Mouse (Mus musculus) MEL (cell line): ENCODE data around the gene Skida1.

ENCODE experiments used
- BHLHE40 ChIP-seq: IDR thresholded peaks from 2 replicates; pipeline ENCODE4 v1.6.1; 2012; ENCODE audit warnings: low read depth, mild to moderate bottlenecking, inconsistent platforms, low read length, improper control_type of control experiment, borderline replicate concordance
- CTCF ChIP-seq, 3 experiments: IDR thresholded peaks in 2 of 3; conservative IDR thresholded peaks in 1 of 3; 2 replicates each; pipeline ENCODE4 v1.5.1; 2011 to 2012; ENCODE audit warnings: low read length in 3 of 3, low read depth in 2 of 3, mild to moderate bottlenecking in 2 of 3, improper control_type of control experiment in 1 of 3, inconsistent platforms in 1 of 3, mixed read lengths in 1 of 3, moderate library complexity in 1 of 3; ENCODE audit not compliant: control insufficient read depth in 1 of 3, insufficient read depth in 1 of 3, poor library complexity in 1 of 3, severe bottlenecking in 1 of 3
- E2F4 ChIP-seq: IDR thresholded peaks from 2 replicates; pipeline ENCODE4 v1.6.1; 2011; ENCODE audit warnings: low read depth, low read length, improper control_type of control experiment, borderline replicate concordance
- EP300 ChIP-seq, 2 experiments: IDR thresholded peaks; 2 replicates each; pipeline ENCODE4 v1.6.1; 2011; ENCODE audit warnings: improper control_type of control experiment in 2 of 2, low read length in 2 of 2, low read depth in 1 of 2, mild to moderate bottlenecking in 1 of 2
- HCFC1 ChIP-seq: IDR thresholded peaks from 2 replicates; pipeline ENCODE4 v1.6.1; 2012; ENCODE audit warnings: low read depth, mild to moderate bottlenecking, inconsistent platforms, low read length, improper control_type of control experiment, moderate library complexity
- MAFK ChIP-seq: IDR thresholded peaks from 2 replicates; pipeline ENCODE4 v1.6.1; 2011; ENCODE audit warnings: low read depth, mild to moderate bottlenecking, low read length, improper control_type of control experiment, borderline replicate concordance
- MYB ChIP-seq: IDR thresholded peaks from 2 replicates; pipeline ENCODE4 v1.6.1; 2011; ENCODE audit warnings: mild to moderate bottlenecking, low read depth, low read length, improper control_type of control experiment
- POLR2A ChIP-seq, 2 experiments: IDR thresholded peaks; 2 replicates each; pipeline ENCODE4 v1.6.1; 2011 to 2012; ENCODE audit warnings: low read length in 2 of 2, mild to moderate bottlenecking in 2 of 2, control low read depth in 1 of 2, improper control_type of control experiment in 1 of 2, low read depth in 1 of 2, moderate library complexity in 1 of 2; ENCODE audit not compliant: control insufficient read depth in 1 of 2, insufficient read depth in 1 of 2, poor library complexity in 1 of 2
- POLR2AphosphoS5 ChIP-seq: IDR thresholded peaks from 2 replicates; pipeline ENCODE4 v1.6.1; 2012; ENCODE audit warnings: low read depth, borderline replicate concordance, mild to moderate bottlenecking, inconsistent platforms, low read length, moderate library complexity, mixed read lengths
- RAD21 ChIP-seq: IDR thresholded peaks from 2 replicates; pipeline ENCODE4 v1.6.1; 2011; ENCODE audit warnings: mild to moderate bottlenecking, low read depth, low read length, improper control_type of control experiment
- SMC3 ChIP-seq: IDR thresholded peaks from 2 replicates; pipeline ENCODE4 v1.6.1; 2011; ENCODE audit warnings: low read depth, low read length, improper control_type of control experiment
- USF1 ChIP-seq: IDR thresholded peaks from 2 replicates; pipeline ENCODE4 v1.6.1; 2014; ENCODE audit warnings: low read depth, mild to moderate bottlenecking, inconsistent platforms, low read length, improper control_type of control experiment, moderate library complexity
- USF2 ChIP-seq, 2 experiments: IDR thresholded peaks; 2 replicates each; pipeline ENCODE4 v1.6.1; 2011 to 2012; ENCODE audit warnings: improper control_type of control experiment in 2 of 2, low read length in 2 of 2, borderline replicate concordance in 1 of 2, inconsistent platforms in 1 of 2, low read depth in 1 of 2, mild to moderate bottlenecking in 1 of 2; ENCODE audit not compliant: insufficient read depth in 1 of 2
- ZC3H11A ChIP-seq: IDR thresholded peaks from 2 replicates; pipeline ENCODE4 v1.6.1; 2012; ENCODE audit warnings: low read depth, mild to moderate bottlenecking, inconsistent platforms, low read length, improper control_type of control experiment

DNA sequence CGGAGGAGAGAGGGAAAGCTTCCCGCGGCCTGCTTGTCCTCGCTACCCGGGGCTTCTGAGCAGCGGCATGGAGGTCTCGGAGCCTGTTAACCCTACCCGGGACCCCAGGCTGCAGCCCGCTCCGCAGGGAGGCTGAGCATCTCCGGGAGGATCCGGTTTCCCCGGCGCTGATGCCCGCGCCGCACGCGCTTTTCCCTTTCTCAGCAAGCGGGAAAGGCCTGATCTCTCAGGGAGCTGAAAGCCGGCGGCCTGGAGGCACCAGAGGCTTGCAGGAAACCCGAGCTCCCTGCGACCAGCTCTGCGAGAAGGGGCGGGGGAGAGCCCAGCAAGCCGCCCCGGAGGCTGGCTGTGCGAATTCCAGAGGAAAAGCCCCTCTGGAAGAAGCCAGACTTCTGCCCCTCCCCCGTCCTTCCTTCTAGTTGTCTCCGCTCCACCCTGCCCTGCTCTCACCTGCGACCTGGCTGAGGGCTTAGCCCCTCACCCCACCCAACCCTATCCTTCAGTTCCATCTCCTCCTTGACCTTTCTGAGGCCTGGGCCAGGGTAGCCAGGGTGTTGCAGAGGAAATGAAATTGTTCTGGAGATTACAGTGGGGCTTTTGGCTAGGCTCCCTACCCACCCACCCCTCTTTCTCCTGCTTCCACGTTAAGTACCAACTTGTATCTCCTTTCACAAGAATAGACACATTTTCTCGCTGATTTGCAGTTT lies 16.9 kb downstream of the Skida1 start:
- TF ChIP-seq MYB (no peak), CTCF (IDR thresholded peaks at IDR 0.05 in 2 of 3, conservative IDR thresholded peaks at IDR 0.05 in 1 of 3; ENCODE audit: control insufficient read depth in 1 of 3, insufficient read depth in 1 of 3, low read depth in 2 of 3, low read length in 3 of 3, poor library complexity in 1 of 3, severe bottlenecking in 1 of 3) (no peak), HCFC1 (no peak), SMC3 (no peak), EP300 (IDR thresholded peaks at IDR 0.05; ENCODE audit: low read depth in 1 of 2, low read length in 2 of 2) (no peak), BHLHE40 (no peak), POLR2A (IDR thresholded peaks at IDR 0.05; ENCODE audit: control insufficient read depth in 1 of 2, insufficient read depth in 1 of 2, low read depth in 1 of 2, low read length in 2 of 2, poor library complexity in 1 of 2) (no peak), USF1 (no peak), MAFK (no peak), USF2 (IDR thresholded peaks at IDR 0.05; ENCODE audit: borderline replicate concordance in 1 of 2, insufficient read depth in 1 of 2, low read depth in 1 of 2, low read length in 2 of 2) (no peak), ZC3H11A (no peak), POLR2AphosphoS5 (no peak), E2F4 (no peak), RAD21 (no peak)
